Mouse (Mus musculus) hindbrain, postnatal 0 days (tissue): Measurements from ENCODE around the gene Golgb1. TPM values are rescaled to one million over a fixed set of nuclear protein-coding genes. Genes with fewer than 3 reads are reported as not detected.

Experiments used
- ATAC-seq: fragments of 200-750 bp; cut with Nextera tagmentation; 2 replicates; pipeline ENCODE4 v1.8.0; 2017; ENCODE audit warnings: mild to moderate bottlenecking, moderate TSS enrichment, moderate library complexity
- DNase-seq: peaks from one replicate; pipeline ENCODE4 v3.0.0-alpha.2; 2015; ENCODE audit warnings: low spot score
- H3K27ac ChIP-seq: fragments of 300-500 bp; sonication (generic); 2 replicates; pipeline ENCODE4 v1.5.1; 2014; ENCODE audit warnings: mild to moderate bottlenecking
- H3K27me3 ChIP-seq: fragments of 300-500 bp; sonication (generic); 2 replicates; pipeline ENCODE4 v1.6.1; 2014; ENCODE audit warnings: low read length, mixed read lengths; ENCODE audit not compliant: insufficient read depth
- H3K36me3 ChIP-seq: fragments of 300-500 bp; sonication (generic); 2 replicates; pipeline ENCODE4 v1.6.1; 2014; ENCODE audit warnings: low read length, mixed read lengths; ENCODE audit not compliant: insufficient read depth
- H3K4me1 ChIP-seq: fragments of 300-500 bp; sonication (generic); 2 replicates; pipeline ENCODE4 v1.6.1; 2014; ENCODE audit warnings: antibody characterized with exemption, low read length, mixed read lengths; ENCODE audit not compliant: insufficient read depth
- H3K4me2 ChIP-seq: fragments of 300-500 bp; sonication (generic); 2 replicates; pipeline ENCODE4 v1.6.1; 2014; ENCODE audit warnings: low read depth, mild to moderate bottlenecking, low read length, moderate library complexity, mixed read lengths
- H3K4me3 ChIP-seq: fragments of 300-500 bp; sonication (generic); 2 replicates; pipeline ENCODE4 v1.5.1; 2014; ENCODE audit warnings: low read length
- H3K9ac ChIP-seq: fragments of 300-500 bp; sonication (generic); replicated peaks from 2 replicates; pipeline ENCODE4 v1.6.1; 2014; ENCODE audit warnings: mild to moderate bottlenecking, low read length, moderate library complexity, mixed read lengths
- H3K9me3 ChIP-seq: fragments of 300-500 bp; sonication (generic); 2 replicates; pipeline ENCODE4 v1.6.1; 2016; ENCODE audit warnings: low read length, mixed read lengths
- CTCF ChIP-seq: IDR thresholded peaks from 2 replicates; pipeline ENCODE4 v1.5.1; 2016; ENCODE audit warnings: antibody characterized with exemption, control low read depth, low read depth
- WGBS: fragments of 180-500 bp; shearing (Covaris S2); extraction: QIAGEN DNeasy Blood & Tissue Kit; methylation state at CpG from one replicate; pipeline ENCODE4 v1.1.7; 2014; 5-methylcytosine and 5-hydroxymethylcytosine counted together
- polyA plus RNA-seq: library from polyadenylated mRNA; unstranded; fragments of >200 nt; fragmentation: Nextera tagmentation; extraction: Ambion mirVana; gene quantifications from 2 replicates; pipeline ENCODE4 v1.2.1, GENCODE M21; 2015
- total RNA-seq: library from RNA; depleted of rRNA; stranded (reverse); fragments of >200 nt; gene quantifications from 2 replicates; pipeline ENCODE4 v1.2.3, GENCODE M21; 2014

Golgb1 gene
- total and polyA plus RNA-seq, 2 experiments from 2014 or later: 53.2 to 90.5 TPM

DNA sequence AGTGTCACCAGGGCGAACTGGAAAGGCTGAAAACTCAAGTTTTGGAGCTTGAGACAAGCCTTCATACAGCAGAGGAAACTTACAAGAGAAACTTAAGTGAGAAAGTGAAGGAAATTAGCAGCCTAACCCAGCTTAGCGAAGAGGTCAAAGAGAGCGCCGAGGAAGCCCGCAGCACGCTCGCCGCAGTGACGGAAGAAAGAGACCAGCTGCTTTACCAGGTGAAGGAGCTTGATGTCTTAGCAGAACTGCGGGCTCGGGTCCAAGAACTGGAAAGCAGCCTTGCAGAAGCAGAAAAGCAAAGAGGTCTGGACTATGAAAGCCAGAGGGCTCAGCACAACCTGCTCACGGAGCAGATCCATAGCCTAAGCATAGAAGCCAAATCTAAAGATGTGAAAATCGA is 37.4 kb downstream of the Golgb1 start:
- Histone ChIP-seq H3K4me1 (no peaks in the 10 kb centered on the region), H3K36me3 (peaks cover 55% of the 10 kb centered on the region), H3K9ac (no peak overlapping the region), H3K27me3 (no peaks in the 10 kb centered on the region), H3K4me3 (no peak overlapping the region), H3K27ac (no peak overlapping the region), H3K4me2 (no peak overlapping the region), H3K9me3 (no peaks in the 10 kb centered on the region)
- no peak for TF ChIP-seq CTCF
- ATAC-seq: no peak
- WGBS: 93% methylated on average over 13 of the region's 13 CpGs
- DNase-seq: no peak

DNA sequence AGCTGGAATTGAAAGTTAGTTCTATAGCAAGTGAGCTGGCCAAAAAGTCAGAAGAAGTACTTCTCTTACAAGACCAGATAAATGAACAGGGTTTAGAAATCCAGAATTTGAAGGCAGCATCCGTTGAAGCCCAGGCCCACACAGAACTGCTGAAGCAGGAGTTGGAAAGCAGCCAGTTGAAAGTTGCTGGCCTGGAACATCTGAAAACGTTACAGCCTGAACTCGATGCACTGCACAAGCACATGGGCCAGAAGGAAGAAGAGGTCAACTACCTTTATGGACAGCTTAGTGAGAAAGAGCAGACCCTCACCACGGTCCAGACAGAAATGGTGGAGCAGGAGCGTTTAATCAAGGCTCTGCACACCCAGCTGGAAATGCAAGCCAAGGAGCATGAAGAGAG is 39.3 kb downstream of the Golgb1 start:
- Histone ChIP-seq H3K9me3 (no peaks in the 10 kb centered on the region), H3K9ac (no peak overlapping the region), H3K4me2 (no peak overlapping the region), H3K4me3 (no peak overlapping the region), H3K4me1 (no peaks in the 10 kb centered on the region), H3K27ac (no peak overlapping the region), H3K36me3 (peaks cover 64% of the 10 kb centered on the region), H3K27me3 (no peaks in the 10 kb centered on the region)
- TF ChIP-seq CTCF: no peak
- DNase-seq: no peak
- WGBS: 81% methylated on average over 5 of the region's 5 CpGs
- no peak for ATAC-seq

DNA sequence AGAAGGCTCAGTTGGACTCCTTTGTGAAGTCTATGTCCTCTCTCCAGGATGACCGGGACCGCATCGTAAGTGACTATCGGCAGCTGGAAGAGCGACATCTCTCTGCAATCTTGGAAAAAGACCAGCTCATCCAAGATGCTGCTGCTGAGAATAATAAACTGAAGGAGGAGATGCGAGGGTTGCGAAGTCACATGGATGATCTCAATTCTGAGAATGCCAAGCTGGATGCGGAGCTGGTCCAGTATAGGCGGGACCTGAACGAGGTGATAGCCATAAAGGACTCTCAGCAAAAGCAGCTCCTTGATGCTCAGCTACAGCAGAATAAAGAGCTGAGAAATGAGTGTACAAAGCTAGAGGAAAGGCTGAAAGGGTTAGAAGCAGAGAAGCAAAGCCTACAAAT is 43.6 kb downstream of the Golgb1 start:
- Histone ChIP-seq H3K4me1 (no peaks in the 10 kb centered on the region), H3K9me3 (no peaks in the 10 kb centered on the region), H3K36me3 (peaks cover 56% of the 10 kb centered on the region), H3K27me3 (no peaks in the 10 kb centered on the region), H3K9ac (no peak overlapping the region), H3K4me3 (no peak overlapping the region), H3K4me2 (no peak overlapping the region), H3K27ac (no peak overlapping the region)
- TF ChIP-seq CTCF: no peak
- ATAC-seq (no peak), DNase-seq (no peak)
- WGBS: 84% methylated on average over 10 of the region's 10 CpGs

DNA sequence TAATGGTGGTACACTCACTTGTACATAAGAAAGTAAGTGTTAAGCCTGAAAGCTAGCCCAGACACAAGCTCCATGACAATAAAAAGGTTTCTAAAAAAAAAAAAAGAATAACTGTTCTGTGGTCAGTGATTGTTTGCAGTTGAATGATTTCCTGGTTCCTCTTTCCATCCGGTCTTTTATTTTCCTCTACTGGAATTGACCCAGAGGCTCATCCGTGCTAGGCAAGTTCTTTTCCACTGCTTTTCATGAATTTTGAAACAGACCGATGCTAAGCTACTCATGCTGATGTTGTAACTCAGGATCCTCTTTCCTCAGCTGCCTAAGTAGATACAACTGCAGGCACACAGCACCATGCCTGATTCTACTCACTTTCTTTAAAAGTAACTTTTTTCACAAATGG is 45.5 kb downstream of the Golgb1 start:
- Histone ChIP-seq H3K9ac (no peak overlapping the region), H3K27ac (no peak overlapping the region), H3K27me3 (no peaks in the 10 kb centered on the region), H3K4me3 (no peak overlapping the region), H3K9me3 (no peaks in the 10 kb centered on the region), H3K36me3 (peaks cover 56% of the 10 kb centered on the region), H3K4me1 (no peaks in the 10 kb centered on the region), H3K4me2 (no peak overlapping the region)
- 85% methylated on average over 3 of the region's 3 CpGs for WGBS
- no peak for TF ChIP-seq CTCF
- ATAC-seq (no peak), DNase-seq (no peak)

DNA sequence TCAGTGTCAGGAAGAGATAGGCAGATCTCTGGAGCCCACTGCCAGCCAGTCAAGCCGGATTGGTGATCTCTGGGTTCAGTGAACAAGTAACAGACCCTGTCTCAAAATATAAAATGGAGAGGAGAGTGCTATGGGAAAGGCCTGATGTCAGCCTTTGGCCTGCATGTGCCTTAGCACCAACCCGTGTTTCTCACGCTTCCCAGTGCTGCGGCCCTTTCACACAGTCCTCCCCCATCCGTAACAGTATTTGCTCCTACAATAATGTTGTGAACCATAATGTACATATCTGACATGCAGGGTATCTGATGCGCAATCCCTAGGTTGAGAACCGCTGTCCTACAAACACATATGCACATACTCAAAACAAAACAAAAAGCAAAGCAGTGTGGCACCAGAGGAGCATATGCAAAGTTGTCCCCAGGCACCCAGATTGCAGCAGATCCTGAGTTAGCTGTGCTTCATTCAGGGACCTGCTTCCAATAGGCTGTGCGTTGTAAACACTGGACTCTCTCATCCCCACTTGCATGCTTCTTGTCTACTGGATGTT is 46.2 kb downstream of the Golgb1 start:
- H3K27me3 ChIP-seq: no peaks in the 10 kb centered on the region
- no peaks in the 10 kb centered on the region for H3K9me3 ChIP-seq
- no peak overlapping the region for H3K4me3 ChIP-seq
- H3K4me2 ChIP-seq: no peak overlapping the region
- no peak for TF ChIP-seq CTCF
- peaks cover 56% of the 10 kb centered on the region for H3K36me3 ChIP-seq
- no peak overlapping the region for H3K27ac ChIP-seq
- H3K9ac ChIP-seq: no peak overlapping the region
- DNase-seq: no peak
- no peak for ATAC-seq
- 94% methylated on average over 8 of the region's 8 CpGs for WGBS
- H3K4me1 ChIP-seq: no peaks in the 10 kb centered on the region

DNA sequence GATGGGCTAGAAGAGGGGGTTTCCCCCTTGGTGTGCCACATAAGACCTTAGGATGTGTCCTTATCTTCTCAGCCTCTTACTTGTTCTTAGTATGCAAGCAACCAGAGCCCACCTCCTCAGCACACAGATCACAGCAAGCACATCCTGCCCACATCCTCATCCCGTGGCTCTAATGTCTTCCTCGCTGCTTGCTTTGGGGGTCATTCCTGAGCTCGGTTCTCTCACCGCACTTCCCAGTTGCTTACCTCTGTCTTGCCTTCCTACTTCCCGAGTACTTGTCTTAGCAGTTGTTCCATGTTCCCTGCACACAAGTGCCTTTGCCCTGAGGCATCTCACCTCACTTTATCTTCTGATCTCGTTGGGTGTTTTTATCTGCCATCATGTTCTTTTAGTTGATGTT is 47.0 kb downstream of the Golgb1 start:
- WGBS: 91% methylated on average over 6 of the region's 6 CpGs
- no peak overlapping the region for H3K27ac ChIP-seq
- H3K9ac ChIP-seq: no peak overlapping the region
- ATAC-seq (no peak), DNase-seq (no peak)
- H3K4me2 ChIP-seq: no peak overlapping the region
- H3K4me3 ChIP-seq: no peak overlapping the region
- peaks cover 57% of the 10 kb centered on the region for H3K36me3 ChIP-seq
- no peak for TF ChIP-seq CTCF
- no peaks in the 10 kb centered on the region for H3K4me1 ChIP-seq
- H3K27me3 ChIP-seq: no peaks in the 10 kb centered on the region
- H3K9me3 ChIP-seq: no peaks in the 10 kb centered on the region

DNA sequence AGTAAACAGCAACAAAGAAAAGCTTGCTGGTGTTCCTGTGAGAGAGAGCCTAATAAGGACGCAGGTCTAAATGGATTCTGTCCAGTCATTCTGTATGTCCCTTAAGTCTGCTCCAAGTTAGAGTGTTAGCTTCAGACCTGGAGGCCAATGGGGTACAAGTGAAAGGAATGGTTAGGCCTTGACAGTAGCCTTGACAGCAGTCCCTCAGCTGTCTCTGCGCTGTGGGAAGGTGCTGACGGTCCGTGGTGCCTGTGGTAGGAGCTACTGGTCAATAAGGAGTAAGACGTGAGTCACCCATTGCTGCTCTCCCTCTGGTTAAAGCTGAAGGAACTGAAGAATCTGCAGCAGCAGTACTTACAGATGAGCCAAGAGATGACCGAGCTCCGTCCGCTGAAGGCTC is 49.4 kb downstream of the Golgb1 start:
- no peak for TF ChIP-seq CTCF
- no peaks in the 10 kb centered on the region for H3K27me3 ChIP-seq
- no peak overlapping the region for H3K4me2 ChIP-seq
- H3K4me3 ChIP-seq: no peak overlapping the region
- ATAC-seq: no peak
- H3K36me3 ChIP-seq: peaks cover 59% of the 10 kb centered on the region
- H3K9ac ChIP-seq: no peak overlapping the region
- 92% methylated on average over 8 of the region's 8 CpGs for WGBS
- no peak for DNase-seq
- H3K4me1 ChIP-seq: no peaks in the 10 kb centered on the region
- H3K9me3 ChIP-seq: no peaks in the 10 kb centered on the region
- no peak overlapping the region for H3K27ac ChIP-seq
